Mouse (Mus musculus) CH12.LX (cell line): Measurements from ENCODE around the gene Lepr.

Source experiments
- CHD2 ChIP-seq: IDR thresholded peaks from 2 replicates; pipeline ENCODE4 v1.6.1; 2011; ENCODE audit warnings: low read length, improper control_type of control experiment
- EP300 ChIP-seq: IDR thresholded peaks from 2 replicates; pipeline ENCODE4 v1.6.1; 2011; ENCODE audit warnings: low read length, improper control_type of control experiment
- ETS1 ChIP-seq: conservative IDR thresholded peaks from 2 replicates; pipeline ENCODE4 v1.6.1; 2012; ENCODE audit warnings: low read depth, mild to moderate bottlenecking, inconsistent platforms, low read length, improper control_type of control experiment, moderate library complexity
- KAT2A ChIP-seq: IDR thresholded peaks from 2 replicates; pipeline ENCODE4 v1.6.1; 2012; ENCODE audit warnings: low read length, improper control_type of control experiment, inconsistent platforms; ENCODE audit not compliant: insufficient replicate concordance
- POLR2A ChIP-seq: IDR thresholded peaks from 2 replicates; pipeline ENCODE4 v1.6.1; 2011; ENCODE audit warnings: low read depth, mild to moderate bottlenecking, improper control_type of control experiment, low read length
- TBP ChIP-seq: conservative IDR thresholded peaks from 2 replicates; pipeline ENCODE4 v1.6.1; 2011; ENCODE audit warnings: low read depth, low read length, improper control_type of control experiment
- ZMIZ1 ChIP-seq: IDR thresholded peaks from 2 replicates; pipeline ENCODE4 v1.6.1; 2012; ENCODE audit warnings: low read depth, mild to moderate bottlenecking, inconsistent platforms, low read length, improper control_type of control experiment

DNA sequence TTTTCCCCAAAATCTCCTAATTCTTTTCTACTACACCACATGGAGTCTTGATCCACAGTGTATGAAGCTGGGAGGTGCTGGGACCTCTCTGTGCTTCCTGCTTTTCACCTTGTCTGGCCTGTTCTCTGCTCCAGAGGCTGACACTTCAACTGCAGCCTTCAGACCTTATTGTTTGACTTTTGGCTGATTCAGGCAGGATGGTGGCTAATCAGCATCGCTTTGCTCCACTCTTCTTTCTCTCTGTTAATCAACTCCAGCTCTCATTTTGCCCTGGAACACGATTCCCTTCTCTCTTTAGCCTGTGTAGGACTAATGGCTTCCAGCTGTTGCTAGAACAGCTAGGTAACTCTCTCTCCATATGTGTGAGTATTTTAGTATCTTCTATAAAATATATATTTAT is 10.0 kb upstream of the Lepr start:
- TF ChIP-seq CHD2 = no peak
- TF ChIP-seq ETS1 = no peak
- TF ChIP-seq ZMIZ1 = no peak
- TF ChIP-seq EP300 = no peak
- no peak for TF ChIP-seq KAT2A
- TF ChIP-seq TBP = no peak
- TF ChIP-seq POLR2A = no peak
